Mouse (Mus musculus) forebrain, embryonic 13.5 days (tissue): ENCODE results near the gene Rufy2. TPM values are rescaled to one million over a fixed set of nuclear protein-coding genes. Genes with fewer than 3 reads are reported as not detected.

Experiments
- ATAC-seq: fragments of 200-750 bp; cut with Nextera tagmentation; 2 replicates; pipeline ENCODE4 v1.8.0; 2017
- H3K27ac ChIP-seq: fragments of 300-500 bp; sonication (generic); 2 replicates; pipeline ENCODE4 v1.5.1; 2015; ENCODE audit warnings: inconsistent platforms, mild to moderate bottlenecking, moderate library complexity
- H3K27me3 ChIP-seq: fragments of 300-500 bp; sonication (generic); 2 replicates; pipeline ENCODE4 v1.6.1; 2015; ENCODE audit warnings: mild to moderate bottlenecking, inconsistent platforms
- H3K36me3 ChIP-seq: fragments of 300-500 bp; sonication (generic); 2 replicates; pipeline ENCODE4 v1.6.1; 2015; ENCODE audit warnings: mild to moderate bottlenecking, inconsistent platforms; ENCODE audit not compliant: poor library complexity, severe bottlenecking
- H3K4me1 ChIP-seq: fragments of 300-500 bp; sonication (generic); 2 replicates; pipeline ENCODE4 v1.6.1; 2015; ENCODE audit warnings: inconsistent platforms
- H3K4me2 ChIP-seq: fragments of 300-500 bp; sonication (generic); 2 replicates; pipeline ENCODE4 v1.6.1; 2015; ENCODE audit warnings: inconsistent platforms, mild to moderate bottlenecking, moderate library complexity
- H3K4me3 ChIP-seq: fragments of 300-500 bp; sonication (generic); 2 replicates; pipeline ENCODE4 v1.5.1; 2015; ENCODE audit warnings: mild to moderate bottlenecking, inconsistent platforms
- H3K9ac ChIP-seq: fragments of 300-500 bp; sonication (generic); 2 replicates; pipeline ENCODE4 v1.6.1; 2015; ENCODE audit warnings: mild to moderate bottlenecking, inconsistent platforms
- H3K9me3 ChIP-seq: fragments of 300-500 bp; sonication (generic); replicated peaks from 2 replicates; pipeline ENCODE4 v1.6.1; 2016; ENCODE audit warnings: inconsistent platforms
- WGBS: fragments of 180-500 bp; shearing (Covaris S2); methylation state at CpG from one replicate; pipeline ENCODE4 v1.1.7; 2015; 5-methylcytosine and 5-hydroxymethylcytosine counted together
- polyA plus RNA-seq: library from polyadenylated mRNA; unstranded; fragments of >200 nt; fragmentation: Nextera tagmentation; extraction: Ambion mirVana; gene quantifications from 2 replicates; pipeline ENCODE4 v1.2.1, GENCODE M21; 2015

The Rufy2 gene
- polyA plus RNA-seq, 1 experiment from 2014 or later: 45.2 TPM

GRCm38 (mm10) chr10:63021702-63022101 lies 41.7 kb downstream of the Rufy2 start:
- H3K4me2 ChIP-seq: peak overlapping the region; percentile 71
- peak overlapping the region; percentile 70 for H3K4me3 ChIP-seq
- H3K9ac ChIP-seq: peak overlapping the region; percentile 99
- H3K36me3 ChIP-seq: peaks cover 13% of the 10 kb centered on the region
- no peak for ATAC-seq
- WGBS: 37% methylated on average over 4 of the region's 4 CpGs
- peaks cover 59% of the 10 kb centered on the region for H3K4me1 ChIP-seq
- H3K9me3 ChIP-seq: no peaks in the 10 kb centered on the region
- no peak overlapping the region for H3K27ac ChIP-seq
- no peaks in the 10 kb centered on the region for H3K27me3 ChIP-seq

- Histone ChIP-seq H3K27ac (peak overlapping the region; percentile 100), H3K4me3 (peak overlapping the region; percentile 70), H3K4me1 (peaks cover 68% of the 10 kb centered on the region), H3K27me3 (no peaks in the 10 kb centered on the region), H3K9ac (peak overlapping the region; percentile 99), H3K9me3 (no peaks in the 10 kb centered on the region), H3K4me2 (peak overlapping the region; percentile 71), H3K36me3 (peaks cover 4% of the 10 kb centered on the region; the same call in 1 of the 2 replicates)
- ATAC-seq: no peak
- WGBS: under 1% methylated on average over 27 of the region's 27 CpGs
These were observed 42.6 kb downstream of the Rufy2 start for GRCm38 (mm10) chr10:63022541-63023120.

GRCm38 (mm10) chr10:63023121-63023748 lies 43.2 kb downstream of the Rufy2 start:
- no peaks in the 10 kb centered on the region for H3K36me3 ChIP-seq
- peaks cover 64% of the 10 kb centered on the region for H3K4me1 ChIP-seq
- WGBS: under 1% methylated on average over 64 of the region's 68 CpGs
- peak; percentile 36 for ATAC-seq
- H3K27ac ChIP-seq: peak overlapping the region; percentile 100
- peak overlapping the region; percentile 71 for H3K4me2 ChIP-seq
- peak overlapping the region; percentile 70 for H3K4me3 ChIP-seq
- no peaks in the 10 kb centered on the region for H3K9me3 ChIP-seq
- H3K27me3 ChIP-seq: no peaks in the 10 kb centered on the region
- peak overlapping the region; percentile 99 for H3K9ac ChIP-seq

- H3K36me3 ChIP-seq: no peaks in the 10 kb centered on the region
- WGBS: under 1% methylated on average over 68 of the region's 69 CpGs
These were observed 43.9 kb downstream of the Rufy2 start, which contains the start of the genes Hnrnph3 and Pbld2 for GRCm38 (mm10) chr10:63023749-63024579. TSS of gene Hnrnph3 (minus strand) at chr10:63024217. TSS of gene Pbld2 (plus strand) at chr10:63024315.

GRCm38 (mm10) chr10:63024580-63024910 lies 44.5 kb downstream of the Rufy2 start:
- peak overlapping the region; percentile 70 for H3K4me3 ChIP-seq
- peak; percentile 17 for ATAC-seq
- H3K27me3 ChIP-seq: no peaks in the 10 kb centered on the region
- H3K9me3 ChIP-seq: no peaks in the 10 kb centered on the region
- H3K4me2 ChIP-seq: peak overlapping the region; percentile 71
- peak overlapping the region; percentile 100 for H3K27ac ChIP-seq
- H3K4me1 ChIP-seq: peaks cover 56% of the 10 kb centered on the region
- H3K36me3 ChIP-seq: no peaks in the 10 kb centered on the region
- 0% methylated on average over 8 of the region's 8 CpGs for whole genome bisulfite sequencing
- peak overlapping the region; percentile 99 for H3K9ac ChIP-seq

More at GRCm38 (mm10) chr10:63023749-63024579, 43.9 kb downstream of the Rufy2 start, which contains the start of the genes Hnrnph3 and Pbld2:
- Histone ChIP-seq H3K4me2 (peak within 1 kb of the TSS; percentile 71), H3K27ac (peak within 1 kb of the TSS; percentile 100), H3K4me1 (peaks cover 62% of the 10 kb centered on the region), H3K9ac (peak within 1 kb of the TSS; percentile 99), H3K4me3 (peak within 1 kb of the TSS; percentile 70), H3K9me3 (no peaks in the 10 kb centered on the region), H3K27me3 (no peaks in the 10 kb centered on the region)
- peak; percentile 94 for ATAC-seq

GRCm38 (mm10) chr10:63025016-63025415 lies 45.0 kb downstream of the Rufy2 start:
- Histone ChIP-seq H3K27me3 (no peaks in the 10 kb centered on the region), H3K9ac (peak overlapping the region; percentile 99), H3K9me3 (no peaks in the 10 kb centered on the region), H3K36me3 (no peaks in the 10 kb centered on the region), H3K4me3 (peak overlapping the region; percentile 70), H3K4me2 (peak overlapping the region; percentile 71), H3K4me1 (peaks cover 53% of the 10 kb centered on the region), H3K27ac (peak overlapping the region; percentile 100)
- ATAC-seq: no peak
- WGBS: 14% methylated on average over 2 of the region's 2 CpGs

- peak overlapping the region; percentile 43 for H3K9ac ChIP-seq
- H3K27me3 ChIP-seq: no peaks in the 10 kb centered on the region
- H3K27ac ChIP-seq: peak overlapping the region; percentile 100
- ATAC-seq: no peak
- peak overlapping the region; percentile 71 for H3K4me2 ChIP-seq
- H3K4me3 ChIP-seq: peak overlapping the region; percentile 70
- 2% methylated on average over 6 of the region's 6 CpGs for WGBS
- no peaks in the 10 kb centered on the region for H3K36me3 ChIP-seq
- H3K9me3 ChIP-seq: no peaks in the 10 kb centered on the region
- peaks cover 48% of the 10 kb centered on the region for H3K4me1 ChIP-seq
These were observed 45.5 kb downstream of the Rufy2 start for GRCm38 (mm10) chr10:63025491-63026011.

GRCm38 (mm10) chr10:63026156-63026794 lies 46.3 kb downstream of the Rufy2 start:
- Histone ChIP-seq H3K36me3 (no peaks in the 10 kb centered on the region), H3K9ac (peak overlapping the region; percentile 38), H3K4me2 (peak overlapping the region; percentile 71), H3K4me3 (peak overlapping the region; percentile 24; the same call in 1 of the 2 replicates), H3K27me3 (no peaks in the 10 kb centered on the region), H3K9me3 (no peaks in the 10 kb centered on the region), H3K4me1 (peaks cover 40% of the 10 kb centered on the region), H3K27ac (peak overlapping the region; percentile 100)
- WGBS: 3% methylated on average over 8 of the region's 8 CpGs
- ATAC-seq: no peak

GRCm38 (mm10) chr10:63026795-63027160 lies 46.8 kb downstream of the Rufy2 start:
- Histone ChIP-seq H3K4me2 (peak overlapping the region; percentile 71), H3K4me3 (0 out of 2 replicates have a peak overlapping the region, but pooled peaks have one; percentile 24)

GRCm38 (mm10) chr10:63027376-63028161 lies 47.5 kb downstream of the Rufy2 start:
- Histone ChIP-seq H3K9me3 (no peaks in the 10 kb centered on the region), H3K4me1 (peaks cover 32% of the 10 kb centered on the region), H3K4me2 (no peak overlapping the region), H3K9ac (no peak overlapping the region), H3K36me3 (no peaks in the 10 kb centered on the region), H3K27ac (peak overlapping the region; percentile 100), H3K27me3 (no peaks in the 10 kb centered on the region), H3K4me3 (no peak overlapping the region)
- no peak for ATAC-seq
- 89% methylated on average over 10 of the region's 10 CpGs for WGBS

More at GRCm38 (mm10) chr10:63026795-63027160, 46.8 kb downstream of the Rufy2 start:
- Histone ChIP-seq H3K4me1 (peaks cover 35% of the 10 kb centered on the region), H3K36me3 (no peaks in the 10 kb centered on the region), H3K9ac (0 out of 2 replicates have a peak overlapping the region, but pooled peaks have one; percentile 38), H3K27ac (peak overlapping the region; percentile 100), H3K27me3 (no peaks in the 10 kb centered on the region), H3K9me3 (no peaks in the 10 kb centered on the region)
- WGBS: 20% methylated on average over 6 of the region's 6 CpGs
- ATAC-seq: no peak

GRCm38 (mm10) chr10:63028396-63028795 lies 48.4 kb downstream of the Rufy2 start:
- WGBS: 37% methylated on average over 4 of the region's 4 CpGs
- ATAC-seq: no peak

More at GRCm38 (mm10) chr10:63028396-63028795, 48.4 kb downstream of the Rufy2 start:
- Histone ChIP-seq H3K27ac (0 out of 2 replicates have a peak overlapping the region, but pooled peaks have one; percentile 6), H3K9me3 (no peaks in the 10 kb centered on the region), H3K36me3 (no peaks in the 10 kb centered on the region), H3K4me3 (no peak overlapping the region), H3K4me2 (no peak overlapping the region), H3K27me3 (no peaks in the 10 kb centered on the region), H3K4me1 (peaks cover 32% of the 10 kb centered on the region), H3K9ac (no peak overlapping the region)
